Mouse (Mus musculus) ES-Bruce4 (cell line): ENCODE results near the gene Prrc2b. TPM values are rescaled to one million over a fixed set of nuclear protein-coding genes. Genes with fewer than 3 reads are reported as not detected.

Experiments
- H3K27ac ChIP-seq: 2 replicates; pipeline ENCODE4 v1.5.1; 2012; ENCODE audit warnings: low read length, inconsistent platforms; ENCODE audit not compliant: insufficient read depth
- H3K27me3 ChIP-seq: 2 replicates; pipeline ENCODE4 v1.6.1; 2012; ENCODE audit warnings: mild to moderate bottlenecking, low read length, inconsistent platforms; ENCODE audit not compliant: control insufficient read depth, poor library complexity, insufficient read depth, severe bottlenecking
- H3K36me3 ChIP-seq: 2 replicates; pipeline ENCODE4 v1.6.1; 2012; ENCODE audit warnings: inconsistent platforms, mild to moderate bottlenecking, low read length, moderate library complexity; ENCODE audit not compliant: control insufficient read depth, poor library complexity, insufficient read depth, severe bottlenecking
- H3K4me1 ChIP-seq: one replicate; pipeline ENCODE4 v1.8.1; 2011; ENCODE audit warnings: low read length; ENCODE audit not compliant: control insufficient read depth, insufficient read depth
- H3K4me3 ChIP-seq: 2 replicates; pipeline ENCODE4 v1.5.1; 2011; ENCODE audit warnings: low read depth, mild to moderate bottlenecking, low read length
- H3K9ac ChIP-seq: 2 replicates; pipeline ENCODE4 v1.6.1; 2012; ENCODE audit warnings: low read depth, mild to moderate bottlenecking, inconsistent platforms; ENCODE audit not compliant: poor library complexity, severe bottlenecking
- H3K9me3 ChIP-seq: replicated peaks from 2 replicates; pipeline ENCODE4 v1.6.1; 2012; ENCODE audit warnings: mild to moderate bottlenecking, low read length, inconsistent platforms; ENCODE audit not compliant: control insufficient read depth, poor library complexity, insufficient read depth, severe bottlenecking
- CTCF ChIP-seq: IDR thresholded peaks from one replicate; pipeline ENCODE4 v1.8.1; 2011; ENCODE audit warnings: low read depth, low read length
- EP300 ChIP-seq: IDR thresholded peaks from 2 replicates; pipeline ENCODE4 v1.6.1; 2011; ENCODE audit warnings: low read depth, low read length; ENCODE audit not compliant: insufficient read depth
- POLR2A ChIP-seq: IDR thresholded peaks from one replicate; pipeline ENCODE4 v1.8.1; 2011; ENCODE audit warnings: low read length; ENCODE audit not compliant: insufficient read depth
- polyA plus RNA-seq: library from polyadenylated mRNA; stranded (reverse); fragments of >200 nt; gene quantifications from 2 replicates; pipeline ENCODE4 v1.2.4, GENCODE M21; 2011; ENCODE audit warnings: low read depth; ENCODE audit not compliant: missing spikeins, insufficient read depth, insufficient read length

Prrc2b gene
- polyA plus RNA-seq, 1 experiment: 106 TPM

DNA sequence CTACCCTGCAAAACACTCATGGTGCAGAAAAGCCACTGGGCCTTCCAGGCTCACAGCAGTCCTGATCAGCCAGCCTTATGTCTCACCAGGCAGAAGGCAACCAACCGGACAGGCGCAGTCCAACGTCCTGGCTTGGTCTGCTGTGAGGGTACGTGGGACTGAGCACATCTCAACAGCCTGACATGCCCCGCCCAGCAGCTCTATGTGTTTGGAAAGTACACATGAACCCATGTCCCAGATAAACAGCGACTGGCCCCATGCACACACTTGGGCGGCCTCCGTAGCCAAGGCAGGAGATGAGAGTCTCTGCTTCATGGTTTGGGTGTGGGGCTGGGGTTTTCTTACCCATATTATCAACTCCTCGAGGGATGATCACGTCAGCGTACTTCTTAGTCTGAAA is 105.4 kb downstream of the Prrc2b start:
- Histone ChIP-seq H3K4me3 (no peak overlapping the region), H3K27me3 (no peaks in the 10 kb centered on the region), H3K9ac (no peak overlapping the region), H3K4me1 (no peaks in the 10 kb centered on the region), H3K27ac (no peak overlapping the region), H3K9me3 (no peaks in the 10 kb centered on the region), H3K36me3 (peaks cover 15% of the 10 kb centered on the region)
- TF ChIP-seq POLR2A (no peak), EP300 (no peak), CTCF (no peak)

DNA sequence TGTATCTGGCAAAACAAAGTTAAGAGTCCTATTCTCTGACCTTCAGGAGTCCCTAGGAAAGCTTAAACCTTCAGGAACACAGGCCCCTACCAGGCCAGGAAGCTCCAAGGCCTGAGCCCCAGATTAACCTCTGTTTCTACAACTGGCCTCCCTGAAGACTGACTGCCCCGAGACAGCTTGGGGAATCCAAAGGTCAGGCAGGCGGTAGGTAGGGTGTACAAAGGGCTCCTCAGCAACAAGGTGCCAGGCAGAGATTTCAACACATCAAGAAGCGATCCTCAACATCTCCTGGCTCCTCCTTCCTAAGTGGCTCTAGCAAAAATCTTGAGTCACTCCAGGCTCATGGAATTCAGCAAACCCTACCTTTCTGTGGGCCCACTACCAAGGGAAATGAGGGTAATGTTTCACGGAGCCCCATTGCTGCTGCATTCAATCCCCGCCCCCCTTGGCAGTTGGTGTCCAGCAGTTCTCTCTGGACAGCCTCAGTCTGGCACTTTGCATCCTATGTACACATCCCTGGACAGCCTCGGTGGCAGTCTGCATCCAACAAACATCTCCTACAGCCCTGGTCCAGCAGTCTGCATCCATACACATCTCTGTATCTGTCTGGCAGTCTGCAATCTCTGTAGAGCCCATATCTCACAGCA is 108.1 kb downstream of the Prrc2b start:
- peak overlapping the region; percentile 72 for H3K4me3 ChIP-seq
- H3K27ac ChIP-seq: no peak overlapping the region

DNA sequence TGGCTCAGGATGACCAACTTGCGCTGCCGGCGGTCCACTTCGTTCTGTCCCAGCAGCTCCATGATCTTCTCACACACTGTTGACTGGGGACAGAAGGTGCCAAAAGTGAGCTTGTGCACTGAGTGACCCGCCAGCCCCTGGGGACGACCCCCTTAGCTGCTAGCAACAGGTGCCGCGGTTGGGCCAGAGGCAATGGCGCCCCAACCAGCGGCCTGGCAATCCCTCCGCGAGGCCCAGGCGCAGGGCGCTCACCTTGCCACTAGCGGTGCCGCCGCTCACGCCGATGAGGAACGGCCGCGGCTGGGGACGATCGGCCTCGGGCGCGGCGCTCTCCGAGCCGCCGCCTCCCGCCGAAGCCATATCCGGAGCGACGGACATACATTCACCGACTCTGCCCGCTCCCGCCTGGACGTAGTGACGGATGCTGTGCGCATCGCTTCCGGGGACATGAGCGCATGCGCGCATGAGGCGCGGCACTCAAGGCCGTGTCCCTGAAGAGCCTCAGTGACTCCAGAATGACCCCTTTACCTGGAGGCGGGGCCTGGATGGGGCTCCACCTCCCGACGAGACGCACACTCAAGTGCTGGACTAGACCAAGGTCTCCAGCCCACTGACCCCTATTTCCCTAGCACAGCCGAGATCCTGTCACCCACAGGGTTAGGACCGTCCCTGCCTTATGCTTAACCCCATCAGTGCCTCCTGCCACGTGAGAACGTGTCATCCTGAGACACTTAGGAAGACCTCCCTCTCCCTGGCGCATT is 109.0 kb downstream of the Prrc2b start, which contains the start of gene Uck1:
TSS of gene Uck1 (minus strand) at position 503 of the 761 bp plus-strand sequence.
- H3K4me3 ChIP-seq: peak within 1 kb of the TSS; percentile 72
- H3K4me1 ChIP-seq: no peaks in the 10 kb centered on the region
- H3K36me3 ChIP-seq: peaks cover 11% of the 10 kb centered on the region; the same call in 1 of the 2 replicates
- H3K27ac ChIP-seq: no peak within 1 kb of the TSS
- H3K27me3 ChIP-seq: no peaks in the 10 kb centered on the region
- no peaks in the 10 kb centered on the region for H3K9me3 ChIP-seq
- H3K9ac ChIP-seq: peak within 1 kb of the TSS; percentile 62
- TF ChIP-seq CTCF: no peak
- peak; percentile 51 for TF ChIP-seq POLR2A
- peak; percentile 63; the same call in 1 of the 2 replicates for TF ChIP-seq EP300

More for the DNA sequence above, 108.1 kb downstream of the Prrc2b start:
- H3K27me3 ChIP-seq: no peaks in the 10 kb centered on the region
- H3K9me3 ChIP-seq: no peaks in the 10 kb centered on the region
- peaks cover 11% of the 10 kb centered on the region; the same call in 1 of the 2 replicates for H3K36me3 ChIP-seq
- H3K9ac ChIP-seq: peak overlapping the region; percentile 62; the same call in 1 of the 2 replicates
- TF ChIP-seq POLR2A: no peak
- TF ChIP-seq CTCF: no peak
- no peak for TF ChIP-seq EP300
- no peaks in the 10 kb centered on the region for H3K4me1 ChIP-seq

DNA sequence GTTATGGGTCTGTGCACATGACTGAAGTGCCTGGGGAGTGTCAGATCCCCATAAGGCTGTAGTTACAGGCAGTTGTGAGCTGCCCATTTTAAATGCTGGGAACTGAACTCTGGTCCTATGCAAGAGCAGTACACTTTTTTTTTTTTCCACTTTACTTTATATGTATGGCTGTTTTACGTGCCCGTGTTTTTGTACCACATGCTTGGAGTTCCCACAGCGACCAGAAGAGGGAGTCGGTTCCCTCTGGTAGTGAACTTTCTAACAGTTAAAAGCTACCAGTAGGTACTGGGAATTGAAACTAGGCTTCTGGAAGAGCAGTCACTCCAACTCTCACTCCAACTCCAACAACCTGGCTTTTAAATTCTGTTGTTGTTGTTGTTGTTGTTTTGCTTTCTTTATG is 109.8 kb downstream of the Prrc2b start:
- no peak overlapping the region for H3K4me3 ChIP-seq
- H3K4me1 ChIP-seq: no peaks in the 10 kb centered on the region
- TF ChIP-seq CTCF: peak; percentile 24
- TF ChIP-seq POLR2A: no peak
- TF ChIP-seq EP300: no peak

DNA sequence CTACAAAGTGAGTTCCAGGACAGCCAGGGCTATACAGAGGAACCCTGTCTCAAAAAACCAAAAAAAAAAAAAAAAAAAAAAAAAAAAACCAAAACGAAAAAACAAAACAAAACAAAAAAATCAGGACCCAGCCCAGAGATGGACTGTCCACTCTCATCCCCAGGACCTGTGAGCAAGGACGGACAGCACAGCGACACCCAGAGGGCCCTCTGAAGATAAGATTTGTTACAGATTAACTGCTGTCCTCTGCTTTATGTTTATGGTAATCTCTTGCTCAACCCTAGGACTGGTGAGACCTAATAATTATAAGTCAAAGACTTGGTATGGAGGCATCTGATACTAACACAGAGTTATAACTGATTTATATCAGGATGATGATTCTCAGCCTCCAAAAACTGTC is 124.9 kb downstream of the Prrc2b start:
- Histone ChIP-seq H3K9me3 (peaks cover 4% of the 10 kb centered on the region), H3K4me1 (no peaks in the 10 kb centered on the region), H3K27ac (no peak overlapping the region), H3K4me3 (no peak overlapping the region), H3K36me3 (peaks cover 31% of the 10 kb centered on the region), H3K27me3 (no peaks in the 10 kb centered on the region), H3K9ac (no peak overlapping the region)
- TF ChIP-seq CTCF (no peak), EP300 (no peak)

More for the DNA sequence above, 109.8 kb downstream of the Prrc2b start:
- no peaks in the 10 kb centered on the region for H3K27me3 ChIP-seq
- peaks cover 11% of the 10 kb centered on the region; the same call in 1 of the 2 replicates for H3K36me3 ChIP-seq
- no peaks in the 10 kb centered on the region for H3K9me3 ChIP-seq
- no peak overlapping the region for H3K9ac ChIP-seq
- no peak overlapping the region for H3K27ac ChIP-seq

DNA sequence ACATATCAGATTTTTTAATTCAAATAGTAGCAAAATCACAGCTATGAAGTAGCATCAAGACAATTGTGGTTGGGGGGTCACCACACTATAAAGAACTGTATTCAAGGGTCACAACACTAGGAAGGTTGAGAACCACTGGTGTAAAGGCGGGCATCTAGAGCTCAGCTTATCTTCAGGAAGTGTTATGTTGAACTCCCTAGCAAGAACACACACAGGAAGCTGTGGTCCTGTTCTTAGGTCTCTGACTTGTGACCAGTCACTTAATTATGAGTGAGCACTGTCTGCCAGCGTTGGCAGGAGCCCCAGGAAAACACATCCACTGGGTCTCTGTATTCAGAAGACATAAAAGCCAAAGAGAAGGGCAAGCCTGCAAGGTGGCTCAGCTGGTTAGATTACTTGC is 131.4 kb downstream of the Prrc2b start:
- no peaks in the 10 kb centered on the region for H3K27me3 ChIP-seq
- no peak overlapping the region for H3K27ac ChIP-seq
- H3K4me3 ChIP-seq: no peak overlapping the region
- no peaks in the 10 kb centered on the region for H3K9me3 ChIP-seq
- H3K4me1 ChIP-seq: no peaks in the 10 kb centered on the region
- peaks cover 65% of the 10 kb centered on the region for H3K36me3 ChIP-seq
- no peak for TF ChIP-seq POLR2A
- no peak for TF ChIP-seq CTCF
- TF ChIP-seq EP300: no peak
- H3K9ac ChIP-seq: no peak overlapping the region
